Mouse (Mus musculus) spleen, adult 2 months (tissue): ENCODE results near the gene Skap1.

Source experiments
- CTCF ChIP-seq: fragments of 200-500 bp; IDR thresholded peaks from 2 replicates; pipeline ENCODE4 v1.5.1; 2011; ENCODE audit warnings: mild to moderate bottlenecking, inconsistent platforms; ENCODE audit not compliant: insufficient read depth, insufficient read length, insufficient replicate concordance; ENCODE audit errors: extremely low read depth
- POLR2A ChIP-seq: fragments of 200-500 bp; IDR thresholded peaks from 2 replicates; pipeline ENCODE4 v1.6.1; 2011; ENCODE audit warnings: low read depth, low read length, inconsistent platforms

- TF ChIP-seq CTCF (no peak), POLR2A (no peak)
Measured at GRCm38 (mm10) chr11:96772413-96772812, 308.0 kb downstream of the Skap1 start.
